Mouse (Mus musculus) lung, adult 2 months (tissue): ENCODE data around the gene Rora.

Source experiments
- CTCF ChIP-seq: fragments of 200-500 bp; IDR thresholded peaks from 2 replicates; pipeline ENCODE4 v1.5.1; 2011; ENCODE audit warnings: mild to moderate bottlenecking, low read length, control low read depth; ENCODE audit not compliant: insufficient read depth
- POLR2A ChIP-seq: fragments of 200-500 bp; IDR thresholded peaks from 2 replicates; pipeline ENCODE4 v1.6.1; 2011; ENCODE audit warnings: low read depth, mild to moderate bottlenecking, control low read depth, low read length, borderline replicate concordance; ENCODE audit errors: extremely low read depth

DNA sequence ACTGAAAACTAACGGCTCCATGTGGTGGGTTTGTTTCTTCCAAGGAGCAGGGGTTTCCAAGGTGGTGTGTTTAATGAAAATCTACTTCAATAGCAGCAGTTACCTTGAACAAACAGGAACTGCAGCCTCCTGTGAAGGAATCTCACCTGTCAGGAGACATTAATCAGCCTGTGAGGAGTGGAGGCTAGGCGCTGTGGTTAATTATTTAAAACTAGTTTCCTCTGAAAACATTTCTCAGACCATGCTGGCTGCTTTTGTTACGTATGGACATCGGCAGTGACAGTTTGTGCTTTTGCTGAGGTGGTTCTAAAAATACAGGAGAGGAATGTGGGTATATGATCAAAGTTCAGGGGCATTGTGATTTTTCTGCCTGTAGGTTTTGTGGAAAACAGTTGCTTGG is 171.5 kb downstream of the Rora start:
- TF ChIP-seq POLR2A (no peak), CTCF (no peak)
